Mouse (Mus musculus) heart, adult 2 months (tissue): ENCODE measurements at regions not wholly inside any gene's neighbourhood (a gene's known extent, or its start where the extent isn't known, plus 50 kb on each side); places are given as distances from the start of the nearest gene placed in this dataset.

Experiments
- DNase-seq, 2 experiments: peaks; one replicate each; pipeline ENCODE4 v3.0.0; 2021
- H3K27ac ChIP-seq: fragments of 200-600 bp; 2 replicates; pipeline ENCODE4 v1.8.1; 2022
- H3K27me3 ChIP-seq: fragments of 200-500 bp; 2 replicates; pipeline ENCODE4 v1.6.1; 2012; ENCODE audit warnings: mild to moderate bottlenecking, low read length, inconsistent platforms, mixed read lengths; ENCODE audit not compliant: control insufficient read depth, insufficient read depth
- H3K36me3 ChIP-seq: fragments of 200-500 bp; 2 replicates; pipeline ENCODE4 v1.6.1; 2012; ENCODE audit warnings: low read length, inconsistent platforms; ENCODE audit not compliant: control insufficient read depth, insufficient read depth
- H3K4me1 ChIP-seq: fragments of 200-500 bp; 2 replicates; pipeline ENCODE4 v1.6.1; 2011; ENCODE audit warnings: low read length; ENCODE audit not compliant: control insufficient read depth, insufficient read depth
- H3K4me3 ChIP-seq: fragments of 200-600 bp; 2 replicates; pipeline ENCODE4 v1.8.1; 2022
- H3K79me2 ChIP-seq: fragments of 200-500 bp; replicated peaks from 2 replicates; pipeline ENCODE4 v1.6.1; 2012; ENCODE audit warnings: mild to moderate bottlenecking, inconsistent platforms, low read length, moderate library complexity, mixed read lengths; ENCODE audit not compliant: control insufficient read depth, insufficient read depth
- H3K9ac ChIP-seq: fragments of 200-500 bp; 2 replicates; pipeline ENCODE4 v1.6.1; 2012; ENCODE audit warnings: low read depth, mild to moderate bottlenecking, control low read depth, inconsistent platforms, low read length, mixed read lengths
- CTCF ChIP-seq: fragments of 200-600 bp; IDR thresholded peaks from 2 replicates; pipeline ENCODE4 v1.8.1; 2022; ENCODE audit warnings: antibody characterized with exemption, mild to moderate bottlenecking, moderate library complexity
- EP300 ChIP-seq: fragments of 200-500 bp; IDR thresholded peaks from 2 replicates; pipeline ENCODE4 v1.6.1; 2011; ENCODE audit warnings: low read depth, low read length, control low read depth; ENCODE audit not compliant: insufficient read depth
- POLR2A ChIP-seq: fragments of 200-500 bp; IDR thresholded peaks from 2 replicates; pipeline ENCODE4 v1.6.1; 2011; ENCODE audit warnings: mild to moderate bottlenecking, low read depth, low read length, control low read depth; ENCODE audit not compliant: insufficient read depth
- WGBS: fragments of 180-500 bp; shearing (Covaris S2); methylation state at CpG from one replicate; pipeline ENCODE4 v1.1.7; 2018; 5-methylcytosine and 5-hydroxymethylcytosine counted together
- intact Hi-C: fragments of 180-260 bp; cut with DNase I; formaldehyde crosslinking; loops from one replicate; pipeline ENCODE4 v1.15.1; 2025

DNA sequence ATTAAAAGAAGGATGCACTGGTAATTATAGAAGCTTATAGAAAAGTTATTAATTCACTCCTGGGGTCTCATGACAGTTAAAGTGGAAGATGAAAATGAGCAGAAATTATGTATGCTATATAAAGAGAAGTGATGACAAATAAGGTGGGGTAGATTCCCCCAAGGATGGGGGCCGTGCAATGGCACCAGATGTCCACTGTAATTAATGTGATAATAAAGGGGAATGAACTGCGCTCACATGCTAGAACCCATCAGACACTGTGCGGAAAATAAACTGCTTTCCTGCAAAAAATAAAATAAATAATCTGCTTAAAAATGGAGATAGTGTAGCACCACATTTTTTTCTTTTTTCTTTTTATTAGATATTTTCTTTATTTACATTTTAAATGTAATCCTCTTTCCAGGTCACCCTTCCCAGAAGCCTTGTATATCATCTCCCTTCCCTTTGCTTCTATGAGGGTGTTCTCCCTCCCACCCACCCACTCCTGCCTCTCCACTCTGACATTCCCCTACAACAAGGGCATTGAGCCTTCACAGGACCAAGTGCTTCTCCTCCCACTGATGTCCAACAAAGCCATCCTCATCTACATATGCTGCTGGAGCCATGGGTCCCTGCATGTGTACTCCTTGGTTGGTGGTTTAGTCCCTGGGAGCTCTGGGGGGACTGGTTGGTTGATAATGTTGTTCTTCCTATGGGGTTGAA, 934.0 kb upstream of the Pcdh20 start:
- 70% methylated on average over 3 of the region's 3 CpGs for WGBS
- Histone ChIP-seq H3K79me2 (no peaks in the 10 kb centered on the region), H3K9ac (no peak overlapping the region), H3K27me3 (no peaks in the 10 kb centered on the region), H3K4me3 (no peak overlapping the region), H3K4me1 (no peaks in the 10 kb centered on the region), H3K36me3 (no peaks in the 10 kb centered on the region), H3K27ac (no peak overlapping the region)
- intact Hi-C loops = no loop called here
- TF ChIP-seq POLR2A (no peak), EP300 (no peak), CTCF (no peak)
- DNase-seq = no peak

GRCm38 (mm10) chr14:89402568-89403339, 931.6 kb upstream of the Pcdh20 start:
- Histone ChIP-seq H3K79me2 (no peaks in the 10 kb centered on the region), H3K4me1 (no peaks in the 10 kb centered on the region), H3K27ac (no peak overlapping the region), H3K36me3 (no peaks in the 10 kb centered on the region), H3K4me3 (no peak overlapping the region), H3K27me3 (no peaks in the 10 kb centered on the region), H3K9ac (no peak overlapping the region)
- no peak for DNase-seq
- TF ChIP-seq CTCF (no peak), EP300 (no peak), POLR2A (no peak)
- WGBS = 36% methylated on average over 3 of the region's 3 CpGs
- intact Hi-C loops = no loop called here

- no peak for DNase-seq
- Histone ChIP-seq H3K9ac (no peak overlapping the region), H3K36me3 (no peaks in the 10 kb centered on the region), H3K27ac (no peak overlapping the region), H3K79me2 (no peaks in the 10 kb centered on the region), H3K27me3 (no peaks in the 10 kb centered on the region), H3K4me1 (no peaks in the 10 kb centered on the region), H3K4me3 (no peak overlapping the region)
- TF ChIP-seq CTCF (no peak), EP300 (no peak), POLR2A (no peak)
- 56% methylated on average over 5 of the region's 5 CpGs for WGBS
- intact Hi-C loops = no loop called here
These were observed 886.0 kb upstream of the Pcdh20 start for GRCm38 (mm10) chr14:89357050-89357749.

GRCm38 (mm10) chr14:89347972-89348371, 876.8 kb upstream of the Pcdh20 start:
- intact Hi-C loops = no loop called here
- no peaks in the 10 kb centered on the region for H3K79me2 ChIP-seq
- H3K27me3 ChIP-seq = no peaks in the 10 kb centered on the region
- H3K27ac ChIP-seq = no peak overlapping the region
- no peaks in the 10 kb centered on the region for H3K36me3 ChIP-seq
- no peak overlapping the region for H3K4me3 ChIP-seq
- no peaks in the 10 kb centered on the region for H3K4me1 ChIP-seq
- no peak overlapping the region for H3K9ac ChIP-seq
- no peak for DNase-seq
- no peak for TF ChIP-seq EP300
- TF ChIP-seq CTCF = peak; percentile 52
- 37% methylated on average over 4 of the region's 4 CpGs for WGBS

GRCm38 (mm10) chr14:89325116-89325515, 853.9 kb upstream of the Pcdh20 start:
- intact Hi-C loops = no loop called here
- DNase-seq = no peak
- no peaks in the 10 kb centered on the region for H3K79me2 ChIP-seq

GRCm38 (mm10) chr14:89308506-89308905, 837.3 kb upstream of the Pcdh20 start:
- Histone ChIP-seq H3K27ac (no peak overlapping the region), H3K9ac (no peak overlapping the region), H3K36me3 (no peaks in the 10 kb centered on the region), H3K27me3 (no peaks in the 10 kb centered on the region), H3K4me1 (no peaks in the 10 kb centered on the region), H3K4me3 (no peak overlapping the region), H3K79me2 (no peaks in the 10 kb centered on the region)
- TF ChIP-seq CTCF (no peak), POLR2A (no peak), EP300 (no peak)
- no peak for DNase-seq
- WGBS = 84% methylated on average over 1 of the region's 1 CpGs
- intact Hi-C loops = no loop called here

More at GRCm38 (mm10) chr14:89325116-89325515, 853.9 kb upstream of the Pcdh20 start:
- H3K9ac ChIP-seq = no peak overlapping the region
- H3K4me1 ChIP-seq = no peaks in the 10 kb centered on the region
- H3K36me3 ChIP-seq = no peaks in the 10 kb centered on the region
- H3K27me3 ChIP-seq = no peaks in the 10 kb centered on the region
- no peak overlapping the region for H3K4me3 ChIP-seq
- no peak overlapping the region for H3K27ac ChIP-seq
- no peak for TF ChIP-seq CTCF
- TF ChIP-seq EP300 = no peak
- TF ChIP-seq POLR2A = no peak
